Mouse (Mus musculus) olfactory bulb, adult 2 months (tissue): ENCODE results near the gene Unc13d. TPM values are rescaled to one million over a fixed set of nuclear protein-coding genes. Genes with fewer than 3 reads are reported as not detected.
"Not testable (repeated sequence)": the region's sequence is repeated elsewhere in the genome, so short reads cannot be mapped to it uniquely, and the experiment has no call there.

ENCODE experiments used
- H3K27ac ChIP-seq: fragments of 200-500 bp; 2 replicates; pipeline ENCODE4 v1.5.1; 2012; ENCODE audit warnings: low read depth, low read length; ENCODE audit not compliant: insufficient read depth
- H3K4me1 ChIP-seq: fragments of 200-500 bp; 2 replicates; pipeline ENCODE4 v1.6.1; 2012; ENCODE audit warnings: low read length; ENCODE audit not compliant: control insufficient read depth, insufficient read depth
- H3K4me3 ChIP-seq: fragments of 200-500 bp; 2 replicates; pipeline ENCODE4 v1.5.1; 2012; ENCODE audit warnings: mild to moderate bottlenecking, low read depth, low read length, moderate library complexity; ENCODE audit not compliant: insufficient read depth
- CTCF ChIP-seq: fragments of 200-500 bp; IDR thresholded peaks from 2 replicates; pipeline ENCODE4 v1.5.1; 2012; ENCODE audit warnings: low read depth, mild to moderate bottlenecking, low read length, moderate library complexity; ENCODE audit not compliant: insufficient read depth
- POLR2A ChIP-seq: fragments of 200-500 bp; IDR thresholded peaks from 2 replicates; pipeline ENCODE4 v1.6.1; 2012; ENCODE audit warnings: mild to moderate bottlenecking, low read depth, low read length, moderate library complexity; ENCODE audit not compliant: insufficient read depth
- WGBS: fragments of 180-500 bp; shearing (Covaris S2); methylation state at CpG from one replicate; pipeline ENCODE4 v1.1.7; 2018; 5-methylcytosine and 5-hydroxymethylcytosine counted together
- polyA plus RNA-seq: library from polyadenylated mRNA; stranded (reverse); fragments of >200 nt; gene quantifications from 2 replicates; pipeline ENCODE4 v1.2.4, GENCODE M21; 2012; ENCODE audit warnings: low replicate concordance; ENCODE audit not compliant: missing spikeins, insufficient read depth, insufficient read length

Gene Unc13d
- polyA plus RNA-seq, 1 experiment: not detected

GRCm38 (mm10) chr11:116029086-116029865 is 48.5 kb downstream of the Unc13d start:
- Histone ChIP-seq H3K4me1 (peaks cover 9% of the 10 kb centered on the region), H3K4me3 (no peak overlapping the region), H3K27ac (peak overlapping the region; percentile 87)
- 83% methylated on average over 6 of the region's 6 CpGs for WGBS
- TF ChIP-seq CTCF: no peak
- TF ChIP-seq POLR2A: no peak

- 80% methylated on average over 9 of the region's 9 CpGs for WGBS
- Histone ChIP-seq H3K27ac (no peak overlapping the region), H3K4me3 (no peak overlapping the region), H3K4me1 (peaks cover 9% of the 10 kb centered on the region)
- TF ChIP-seq CTCF (no peak), POLR2A (no peak)
These were observed 49.4 kb downstream of the Unc13d start for GRCm38 (mm10) chr11:116028177-116028865.

- H3K27ac ChIP-seq: no peak within 1 kb of the TSS
- no peak within 1 kb of the TSS for H3K4me3 ChIP-seq
- H3K4me1 ChIP-seq: peaks cover 8% of the 10 kb centered on the region
- 71% methylated on average over 4 of the region's 4 CpGs for WGBS
- no peak for TF ChIP-seq CTCF
- no peak for TF ChIP-seq POLR2A
These were observed 50.0 kb downstream of the Unc13d start, which contains the start of gene H3f3b for GRCm38 (mm10) chr11:116027756-116028155. Gene H3f3b (minus strand): TSS chr11:116027962.

DNA sequence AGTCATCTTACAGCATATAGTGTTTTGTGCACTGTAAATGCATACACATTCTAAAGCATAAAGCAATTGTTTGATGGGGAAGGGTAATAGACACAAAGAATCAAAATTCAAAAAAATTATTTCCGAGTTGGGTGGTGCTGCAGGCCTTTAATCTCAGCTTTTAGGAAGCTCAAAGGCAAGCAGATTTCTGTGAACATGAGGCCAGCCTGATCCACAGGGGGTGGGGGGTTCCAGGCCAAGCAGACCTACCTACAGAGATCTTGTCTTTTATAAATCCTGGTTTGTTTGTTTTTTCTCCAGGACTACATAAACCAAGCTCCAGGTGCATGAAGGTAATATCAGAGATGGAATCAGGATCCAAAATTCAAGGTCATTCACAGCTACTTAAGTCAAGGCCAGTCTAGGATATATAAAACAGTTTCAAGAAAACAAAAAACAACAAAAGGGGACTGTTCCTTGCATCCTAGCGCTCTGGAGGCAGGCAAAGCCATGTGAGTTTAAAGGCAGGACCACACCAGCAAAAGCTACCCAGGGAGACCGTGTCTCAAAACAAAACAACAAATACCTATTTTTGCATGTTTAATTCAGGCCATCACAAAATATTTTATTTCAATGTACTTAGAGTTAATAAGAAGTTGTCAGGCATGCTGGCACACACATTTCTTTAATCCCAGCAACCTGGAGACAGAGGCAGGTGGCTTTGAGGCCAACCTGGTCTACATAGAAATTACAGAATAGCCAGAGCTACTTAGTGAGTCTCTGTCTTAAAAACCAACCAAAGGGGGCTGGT is 52.5 kb downstream of the Unc13d start:
- WGBS: 80% methylated on average over 3 of the region's 3 CpGs
- H3K4me3 ChIP-seq: no peak overlapping the region
- TF ChIP-seq CTCF (no peak), POLR2A (no peak)
- 0 out of 2 replicates have a peak, but pooled peaks cover 2% of the 10 kb centered on the region for H3K4me1 ChIP-seq
- peak overlapping the region; percentile 29; the same call in 1 of the 2 replicates for H3K27ac ChIP-seq

DNA sequence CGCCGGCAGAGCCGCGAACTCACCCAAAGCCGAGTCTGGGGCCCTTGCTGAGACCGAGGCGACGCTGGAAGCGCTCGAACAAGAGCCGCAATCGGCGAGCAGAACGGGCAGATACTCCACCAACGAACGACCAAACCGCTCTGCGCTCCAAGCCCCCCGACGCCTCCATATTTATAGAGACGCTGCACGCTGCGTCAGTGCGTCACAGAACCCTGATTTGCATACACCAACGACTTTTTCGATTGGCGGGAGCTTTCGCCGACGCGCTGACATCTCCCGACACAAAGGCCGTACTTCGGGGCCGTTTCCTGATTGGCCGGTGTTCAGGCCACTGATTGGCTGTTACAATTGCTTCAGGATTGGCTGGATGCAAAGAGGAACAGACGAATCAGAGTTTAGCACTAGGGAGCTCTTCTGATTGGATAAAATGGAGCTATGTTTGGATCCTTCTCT is 53.4 kb downstream of the Unc13d start:
- TF ChIP-seq POLR2A (peak; percentile 100), CTCF (no peak)
- under 1% methylated on average over 37 of the region's 37 CpGs for WGBS
- peak overlapping the region; percentile 96 for H3K27ac ChIP-seq

GRCm38 (mm10) chr11:116023771-116024355 is 53.9 kb downstream of the Unc13d start:
- 2% methylated on average over 57 of the region's 57 CpGs for WGBS
- TF ChIP-seq POLR2A (no peak), CTCF (peak; percentile 95)
- Histone ChIP-seq H3K4me3 (peak overlapping the region; percentile 68), H3K4me1 (peaks cover 2% of the 10 kb centered on the region; the same call in 1 of the 2 replicates), H3K27ac (peak overlapping the region; percentile 96)

More for the DNA sequence above, 53.4 kb downstream of the Unc13d start:
- Histone ChIP-seq H3K4me3 (peak overlapping the region; percentile 68), H3K4me1 (peaks cover 2% of the 10 kb centered on the region; the same call in 1 of the 2 replicates)

GRCm38 (mm10) chr11:116023074-116023770 is 54.5 kb downstream of the Unc13d start:
- under 1% methylated on average over 18 of the region's 18 CpGs for WGBS
- peak overlapping the region; percentile 96 for H3K27ac ChIP-seq
- H3K4me1 ChIP-seq: not testable (repeated sequence)
- peak overlapping the region; percentile 68 for H3K4me3 ChIP-seq

- H3K4me3 ChIP-seq: no peak overlapping the region
- 6% methylated on average over 4 of the region's 4 CpGs for WGBS
- TF ChIP-seq CTCF (no peak), POLR2A (no peak)
- H3K4me1 ChIP-seq: peaks cover 2% of the 10 kb centered on the region; the same call in 1 of the 2 replicates
- H3K27ac ChIP-seq: no peak overlapping the region
These were observed 55.4 kb downstream of the Unc13d start for GRCm38 (mm10) chr11:116022256-116022780.
